Mouse (Mus musculus): ENCODE results near the gene Klrb1b. TPM values are rescaled to one million over a fixed set of nuclear protein-coding genes. Genes with fewer than 3 reads are reported as not detected.

The Klrb1b gene
- not detected in 2 replicates for total RNA-seq (2021)
- long read RNA-seq: 0 reads

GRCm38 (mm10) chr6:128826132-128826531 lies at the start of gene Klrb1b, which contains the start of gene Gm44511:
TSS of gene Klrb1b (minus strand) at chr6:128826331.
TSS of gene Gm44511 (minus strand) at chr6:128826315.
- DNase-seq: no peak

DNA sequence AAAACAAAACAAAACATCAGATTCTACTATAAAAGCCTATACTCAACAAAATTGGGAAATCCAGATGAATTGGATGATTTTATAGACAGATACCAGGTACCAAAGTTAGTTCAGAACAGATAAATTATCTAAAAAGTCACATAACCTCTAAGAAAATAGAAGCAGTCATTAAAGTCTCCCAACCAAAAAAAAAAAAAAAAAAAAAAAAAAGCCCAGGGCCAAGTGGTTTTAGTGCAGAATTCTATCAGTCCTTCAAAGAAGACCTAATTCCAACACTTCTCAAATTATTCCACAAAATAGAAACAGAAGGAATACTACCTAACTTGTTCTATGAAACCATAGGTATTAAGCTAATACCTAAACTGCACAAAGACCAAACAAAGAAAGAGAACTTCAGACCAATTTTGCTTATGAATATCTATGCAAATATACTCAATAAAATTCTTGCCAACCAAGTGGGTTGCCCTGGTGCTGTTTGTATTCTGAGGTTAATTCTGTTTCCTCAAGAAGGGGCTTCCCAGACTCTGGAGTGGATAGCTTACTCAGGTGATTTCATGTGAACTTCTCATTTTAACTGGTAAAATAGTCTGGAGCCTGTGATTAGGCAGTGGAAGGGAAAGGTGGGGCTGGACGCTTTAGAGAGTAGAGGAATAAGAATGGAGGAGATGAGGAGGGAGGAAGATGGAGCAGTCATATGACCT lies 45.9 kb upstream of the Klrb1b start:
- no peak for DNase-seq

GRCm38 (mm10) chr6:128868861-128869260 lies 42.7 kb upstream of the Klrb1b start:
- no peak for DNase-seq

- no peak for DNase-seq
Observed at GRCm38 (mm10) chr6:128857976-128858375, 31.8 kb upstream of the Klrb1b start.

DNA sequence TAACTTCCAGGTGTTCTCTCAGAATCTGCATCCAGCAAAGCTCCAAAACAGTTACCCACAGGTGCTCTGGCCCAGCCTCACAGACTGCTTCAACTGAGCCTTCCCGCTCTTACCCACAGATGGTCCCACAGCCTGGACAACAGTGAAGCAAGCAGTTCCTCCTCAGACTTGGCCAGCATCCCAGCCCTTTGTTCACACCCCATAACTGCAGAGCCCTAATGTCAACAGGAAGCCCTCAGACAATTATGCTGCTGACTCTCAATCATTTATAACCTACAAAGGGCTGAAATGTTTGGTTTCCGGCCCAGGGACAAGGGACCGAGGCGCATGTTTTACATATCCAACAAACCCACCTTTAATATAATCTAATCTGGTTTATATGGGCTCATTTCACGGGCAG lies 30.1 kb upstream of the Klrb1b start:
- peak; percentile 60 for DNase-seq

GRCm38 (mm10) chr6:128855477-128855876 lies 29.3 kb upstream of the Klrb1b start:
- no peak for DNase-seq

- no peak for DNase-seq
Observed at GRCm38 (mm10) chr6:128854895-128855294, 28.8 kb upstream of the Klrb1b start.

DNA sequence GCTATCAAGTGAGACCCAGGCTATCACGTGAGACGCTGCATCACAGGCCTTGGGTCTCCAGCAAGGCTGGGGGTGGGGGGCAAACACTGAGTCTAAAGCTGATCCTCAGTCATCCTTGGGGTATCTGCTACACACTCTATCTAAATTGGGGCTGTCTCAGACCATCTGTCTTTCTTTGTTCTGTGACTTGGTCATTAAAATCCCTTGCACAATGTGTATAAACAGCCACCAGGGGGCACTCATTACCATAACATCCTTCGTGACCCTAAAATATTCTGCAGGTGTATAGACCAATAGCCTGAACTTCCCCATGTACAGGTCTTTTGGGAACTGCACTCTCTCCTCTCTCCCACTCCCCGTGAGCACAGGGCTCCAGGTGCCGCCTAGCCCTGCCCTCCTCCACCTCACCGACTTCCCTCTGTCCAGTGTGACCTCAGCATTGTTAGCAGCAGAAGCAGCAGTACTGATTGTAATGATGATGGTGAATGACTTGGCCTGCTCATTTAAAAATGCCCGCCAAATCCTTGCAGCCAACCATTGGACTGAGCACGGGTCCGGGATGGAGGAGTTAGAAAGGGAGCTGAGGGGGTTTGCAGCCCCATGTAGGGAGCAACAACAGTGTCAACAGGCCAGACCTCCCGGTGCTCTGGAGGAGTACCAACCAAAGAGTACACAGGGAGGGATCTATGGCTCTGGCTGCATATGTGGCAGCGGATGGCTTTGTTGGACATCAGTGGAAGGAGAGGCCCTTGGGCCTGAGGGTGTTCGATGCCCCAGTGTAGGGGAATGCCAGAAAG lies 28.1 kb upstream of the Klrb1b start:
- peak; percentile 55 for DNase-seq

DNA sequence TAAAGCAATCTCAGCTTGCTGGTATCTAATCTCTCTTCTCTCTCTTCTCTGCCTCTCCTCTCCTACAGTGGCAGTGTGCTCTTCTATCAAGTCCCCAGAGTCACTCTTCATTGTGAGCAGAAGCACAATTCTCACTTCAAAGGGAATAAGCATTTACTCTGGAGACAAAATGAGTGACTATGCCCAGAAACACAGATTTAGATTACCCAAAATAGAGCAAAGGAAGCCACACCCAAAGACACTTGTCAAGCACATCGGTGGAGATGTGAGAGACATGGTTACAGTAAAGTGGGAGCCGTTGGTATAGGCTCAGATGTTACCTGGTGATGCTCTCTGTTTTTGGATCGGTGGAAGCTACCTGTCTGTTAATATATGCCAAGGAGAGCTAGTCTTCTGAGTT lies 26.6 kb upstream of the Klrb1b start:
- DNase-seq: no peak

GRCm38 (mm10) chr6:128851151-128851550 lies 25.0 kb upstream of the Klrb1b start:
- no peak for DNase-seq

- no peak for DNase-seq
Observed at GRCm38 (mm10) chr6:128850671-128851070, 24.5 kb upstream of the Klrb1b start.

DNA sequence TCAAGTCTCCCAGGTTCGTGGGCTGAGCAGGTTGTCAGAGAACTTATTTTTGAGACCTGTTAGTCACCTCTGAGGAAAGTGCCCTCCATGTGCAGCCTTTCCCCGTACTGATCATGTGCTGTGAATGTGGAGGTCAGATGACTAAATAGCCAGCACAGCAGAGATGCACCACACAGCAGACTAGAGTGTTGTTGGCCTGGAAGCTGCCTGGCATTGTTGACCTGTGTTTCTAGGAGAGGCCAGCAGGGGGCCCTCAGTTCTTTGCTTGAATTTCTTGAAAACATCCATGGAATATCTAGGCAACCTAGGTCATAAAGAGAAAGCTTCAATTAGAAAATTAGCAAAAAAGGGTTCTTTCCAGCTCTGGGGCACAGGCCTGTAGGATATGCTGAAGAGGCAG lies 23.8 kb upstream of the Klrb1b start:
- DNase-seq: peak; percentile 47

DNA sequence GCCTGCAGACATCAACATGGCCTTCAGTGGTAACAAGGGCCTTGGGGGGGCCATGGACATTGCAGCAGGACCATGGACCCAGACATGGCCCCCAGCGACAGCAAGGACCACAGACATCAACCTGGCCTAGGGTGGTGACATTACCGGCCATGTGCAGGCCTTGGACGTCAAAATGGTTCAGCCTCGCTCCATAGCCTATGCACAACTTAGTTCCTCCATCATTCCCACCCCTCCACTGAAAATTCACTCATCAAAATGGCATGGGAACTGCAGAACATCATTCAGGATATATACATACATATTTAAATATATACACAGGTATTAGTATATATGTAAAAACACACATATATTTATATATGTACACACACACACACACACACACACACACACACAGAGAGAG lies 21.3 kb upstream of the Klrb1b start:
- DNase-seq: no peak

DNA sequence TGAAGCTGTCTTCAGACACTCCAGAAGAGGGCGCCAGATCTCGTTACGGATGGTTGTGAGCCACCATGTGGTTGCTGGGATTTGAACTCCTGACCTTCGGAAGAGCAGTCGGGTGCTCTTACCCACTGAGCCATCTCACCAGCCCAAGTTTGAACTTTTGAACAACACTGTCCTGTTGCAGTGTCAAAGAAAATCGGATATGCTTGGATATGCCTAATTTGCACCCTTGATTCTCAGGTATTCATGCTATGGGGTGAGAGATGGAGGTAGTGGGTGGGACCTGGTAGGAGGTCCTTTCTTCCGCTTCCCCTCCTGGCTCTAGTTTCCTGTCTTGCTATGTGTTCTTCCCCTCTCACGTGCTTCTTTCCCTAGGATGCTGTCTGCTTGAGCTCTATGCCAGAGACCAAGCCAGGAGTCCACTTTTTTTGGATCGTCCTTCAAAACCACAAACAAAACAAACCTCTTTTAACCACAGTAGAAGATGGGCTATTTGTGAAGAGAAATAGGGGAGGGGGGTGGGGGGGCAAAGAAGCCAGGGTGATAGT lies 19.9 kb upstream of the Klrb1b start:
- DNase-seq: no peak

- peak; percentile 83 for DNase-seq
Observed at GRCm38 (mm10) chr6:128845319-128845979, 19.3 kb upstream of the Klrb1b start.

DNA sequence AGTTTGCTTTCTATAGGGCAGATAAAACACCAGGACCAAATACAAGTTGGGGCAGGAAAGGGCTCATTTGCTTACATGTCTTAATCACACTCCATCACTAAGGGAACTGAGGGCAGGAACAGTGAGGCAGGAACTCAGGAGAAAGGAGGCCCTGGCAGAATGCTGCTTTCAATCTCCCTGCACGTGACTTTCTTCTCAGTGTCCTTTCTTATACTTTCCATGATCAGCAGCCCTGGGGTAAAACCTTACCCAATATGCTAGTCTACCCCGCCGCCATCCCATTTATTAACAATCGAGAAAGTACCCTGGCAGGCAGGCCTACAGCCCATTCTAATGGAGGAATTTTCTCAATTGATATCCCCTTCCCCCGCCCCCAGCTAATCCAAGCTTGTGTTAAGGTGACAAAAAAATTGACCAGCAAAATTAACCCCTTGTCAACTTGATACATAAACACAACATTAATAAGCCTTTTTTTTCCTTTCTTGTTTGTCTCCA lies 18.5 kb upstream of the Klrb1b start:
- no peak for DNase-seq

GRCm38 (mm10) chr6:128844131-128844530 lies 18.0 kb upstream of the Klrb1b start:
- no peak for DNase-seq

GRCm38 (mm10) chr6:128843479-128843992 lies 17.4 kb upstream of the Klrb1b start:
- peak; percentile 71 for DNase-seq

GRCm38 (mm10) chr6:128842945-128843478 lies 16.9 kb upstream of the Klrb1b start:
- DNase-seq: peak; percentile 81

- DNase-seq: no peak
Observed at GRCm38 (mm10) chr6:128842356-128842944, 16.3 kb upstream of the Klrb1b start.

GRCm38 (mm10) chr6:128841327-128842089 lies 15.4 kb upstream of the Klrb1b start:
- no peak for DNase-seq
